Mouse (Mus musculus) mouse embryonic stem cell (cell line): ENCODE data around the gene Ubald2.

Experiments
- in situ Hi-C, 2 experiments: fragments of 300-500 bp; cut with MboI; formaldehyde crosslinking; loops; 1 replicate in 1 of 2; 3 replicates in 1 of 2; pipeline ENCODE4 v1.14.3; 2019 to 2020; ENCODE audit warnings: low sequenced_read_pairs in 2 of 2, low pct_unique_long_range_greater_than_20kb in 1 of 2, mixed read lengths in 1 of 2; ENCODE audit not compliant: unreplicated experiment in 1 of 2

Gene Ubald2

DNA sequence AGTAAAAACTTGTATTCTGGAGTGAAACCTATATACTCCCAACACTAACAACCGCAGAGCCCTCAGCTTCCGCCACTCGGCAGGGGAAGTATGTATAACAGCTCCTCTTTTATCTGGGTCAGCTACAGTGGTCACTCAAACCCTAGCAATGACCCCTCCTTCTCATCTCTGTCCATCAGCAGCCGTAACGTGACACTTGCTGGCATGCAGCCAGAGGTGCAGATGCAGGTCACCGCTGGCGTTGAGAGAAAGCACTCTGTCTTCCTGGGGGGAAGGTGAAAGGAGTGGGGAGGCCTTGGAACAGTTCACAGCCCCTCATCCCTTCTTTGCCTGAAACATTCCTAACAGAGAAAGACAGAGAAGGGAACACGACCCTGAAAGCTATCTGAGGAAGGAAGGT lies 45.9 kb downstream of the Ubald2 start:
- in situ Hi-C loops, result no loop called here

GRCm38 (mm10) chr11:116480975-116481374 lies 47.1 kb downstream of the Ubald2 start:
- in situ Hi-C loops, result no loop called here

- in situ Hi-C loops, result no loop called here
Measured at GRCm38 (mm10) chr11:116481776-116482175, 47.9 kb downstream of the Ubald2 start.

DNA sequence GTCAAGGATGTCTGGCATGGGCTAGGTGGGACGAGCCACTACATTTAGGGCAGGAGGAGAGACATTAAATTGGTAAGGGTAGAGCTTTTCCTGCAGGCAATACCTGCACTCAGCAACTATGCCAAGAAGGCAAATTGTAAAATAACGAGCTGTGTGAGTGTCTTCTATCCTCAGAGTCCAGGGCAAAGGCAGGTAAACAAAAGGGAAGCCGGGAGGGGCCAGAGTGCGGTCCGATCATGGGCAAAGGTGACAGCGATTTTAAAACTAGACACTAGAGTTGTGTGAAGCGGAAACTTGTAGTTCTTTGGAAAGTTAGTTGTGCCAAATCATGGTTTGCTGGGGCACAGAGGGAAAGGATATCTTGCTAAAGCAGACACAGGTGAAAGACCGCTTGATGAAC lies 50.4 kb downstream of the Ubald2 start:
- in situ Hi-C loops, result no loop called here

GRCm38 (mm10) chr11:116488207-116488606 lies 54.3 kb downstream of the Ubald2 start:
- in situ Hi-C loops, result no loop called here
